Mouse (Mus musculus): ENCODE measurements at regions not wholly inside any gene's neighbourhood (a gene's known extent, or its start where the extent isn't known, plus 50 kb on each side); places are given as distances from the start of the nearest gene placed in this dataset.

DNA sequence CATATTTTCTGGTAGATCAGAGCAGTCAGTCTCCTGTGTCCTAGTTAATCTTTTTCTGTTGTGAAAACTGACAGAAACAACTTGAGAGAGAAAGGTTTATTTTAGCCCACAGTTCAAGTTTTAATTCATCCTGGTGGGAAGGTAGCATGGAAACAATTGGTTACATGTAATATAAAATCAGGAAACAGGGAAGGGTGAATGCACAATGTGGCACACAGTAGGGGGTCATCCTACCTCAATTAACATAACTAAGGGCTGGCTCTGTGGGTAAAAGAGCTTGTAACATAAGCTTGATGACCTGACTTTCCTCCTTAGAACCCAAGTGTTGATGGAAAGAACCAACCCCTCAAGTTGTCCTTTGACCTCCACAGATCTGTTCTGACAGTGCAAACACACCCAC lies 227.1 kb downstream of the Ikzf2 start:
- TF ChIP-seq CTCF (IDR thresholded peaks at IDR 0.05; ENCODE audit: insufficient read depth, low read length) (no peak), POLR2A (IDR thresholded peaks at IDR 0.05; ENCODE audit: borderline replicate concordance, extremely low read depth, low read depth, low read length) (no peak)

Measured in lung, adult 2 months (tissue).